Mouse (Mus musculus) cerebellum, adult 9-11 months (tissue): ENCODE data around the gene Nasp.
"Not testable (repeated sequence)": the region's sequence is repeated elsewhere in the genome, so short reads cannot be mapped to it uniquely, and the experiment has no call there.

Source experiments
- DNase-seq: peaks from one replicate; pipeline ENCODE4 v3.0.0; 2022

Gene Nasp

GRCm38 (mm10) chr4:116627722-116628662, at the start of gene Nasp:
Gene Nasp (minus strand): TSS chr4:116627941.
- peak; percentile 86 for DNase-seq

GRCm38 (mm10) chr4:116676027-116676426, 48.3 kb upstream of the Nasp start:
- DNase-seq: no peak

- not testable (repeated sequence) for DNase-seq
Observed at GRCm38 (mm10) chr4:116674761-116675160, 47.0 kb upstream of the Nasp start.

- no peak for DNase-seq
Observed at GRCm38 (mm10) chr4:116672785-116673184, 45.0 kb upstream of the Nasp start.

GRCm38 (mm10) chr4:116669291-116669690, 41.5 kb upstream of the Nasp start:
- no peak for DNase-seq

GRCm38 (mm10) chr4:116668145-116668544, 40.4 kb upstream of the Nasp start:
- DNase-seq: no peak

GRCm38 (mm10) chr4:116666625-116667024, 38.9 kb upstream of the Nasp start:
- DNase-seq: no peak

GRCm38 (mm10) chr4:116661998-116662397, 34.3 kb upstream of the Nasp start:
- no peak for DNase-seq

- no peak for DNase-seq
Observed at GRCm38 (mm10) chr4:116660829-116661228, 33.1 kb upstream of the Nasp start.

- not testable (repeated sequence) for DNase-seq
Observed at GRCm38 (mm10) chr4:116659916-116660315, 32.2 kb upstream of the Nasp start.

GRCm38 (mm10) chr4:116659474-116659873, 31.7 kb upstream of the Nasp start:
- no peak for DNase-seq

- no peak for DNase-seq
Observed at GRCm38 (mm10) chr4:116657971-116658370, 30.2 kb upstream of the Nasp start.

- DNase-seq: no peak
Observed at GRCm38 (mm10) chr4:116655658-116656057, 27.9 kb upstream of the Nasp start.

GRCm38 (mm10) chr4:116655100-116655499, 27.4 kb upstream of the Nasp start:
- DNase-seq: no peak

GRCm38 (mm10) chr4:116653228-116653627, 25.5 kb upstream of the Nasp start:
- no peak for DNase-seq

- DNase-seq: no peak
Observed at GRCm38 (mm10) chr4:116651797-116652135, 24.0 kb upstream of the Nasp start.

GRCm38 (mm10) chr4:116650924-116651796, 23.4 kb upstream of the Nasp start, which contains the start of gene Akr1a1:
Gene Akr1a1 (minus strand): TSS chr4:116651680.
- peak; percentile 89 for DNase-seq

GRCm38 (mm10) chr4:116650365-116650764, 22.6 kb upstream of the Nasp start:
- DNase-seq: no peak

GRCm38 (mm10) chr4:116649411-116649810, 21.7 kb upstream of the Nasp start:
- DNase-seq: no peak

- no peak for DNase-seq
Observed at GRCm38 (mm10) chr4:116645624-116646023, 17.9 kb upstream of the Nasp start.

GRCm38 (mm10) chr4:116644326-116644725, 16.6 kb upstream of the Nasp start:
- no peak for DNase-seq

GRCm38 (mm10) chr4:116642071-116642470, 14.3 kb upstream of the Nasp start:
- no peak for DNase-seq

- DNase-seq: no peak
Observed at GRCm38 (mm10) chr4:116638821-116639220, 11.1 kb upstream of the Nasp start.

GRCm38 (mm10) chr4:116635197-116635596, 7.5 kb upstream of the Nasp start:
- DNase-seq: no peak
